Mouse (Mus musculus): ENCODE measurements around the gene Gjb5. TPM values are rescaled to one million over a fixed set of nuclear protein-coding genes. Genes with fewer than 3 reads are reported as not detected.

Gjb5 gene
- total and polyA plus RNA-seq, 3 experiments: not detected

DNA sequence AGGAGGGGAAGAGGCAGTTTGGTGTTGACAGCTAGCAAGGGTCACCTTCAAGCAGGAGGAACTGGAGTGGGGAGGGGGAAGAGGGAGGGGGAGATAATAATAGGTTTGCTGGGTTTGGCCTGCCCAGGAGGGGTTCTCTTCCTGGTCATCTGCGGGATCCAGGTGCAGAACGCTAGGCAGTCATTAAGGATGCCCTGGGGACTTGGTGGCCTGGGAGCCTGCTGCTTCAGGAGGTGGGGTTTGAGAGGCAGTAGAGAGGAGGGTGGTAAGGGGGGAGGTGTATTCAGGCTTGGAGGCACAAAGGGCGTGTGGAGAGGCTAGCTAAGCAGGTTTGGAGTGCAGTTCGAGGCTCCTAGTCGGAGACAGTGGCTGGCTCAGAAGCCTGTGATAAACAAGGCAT, 7.5 kb upstream of the Gjb5 start:
- Histone ChIP-seq H3K9ac (ENCODE audit: control insufficient read depth, low read depth, low read length, poor library complexity, severe bottlenecking) (no peak overlapping the region), H3K79me2 (ENCODE audit: control insufficient read depth, insufficient read depth, low read length, poor library complexity) (no peaks in the 10 kb centered on the region)

DNA sequence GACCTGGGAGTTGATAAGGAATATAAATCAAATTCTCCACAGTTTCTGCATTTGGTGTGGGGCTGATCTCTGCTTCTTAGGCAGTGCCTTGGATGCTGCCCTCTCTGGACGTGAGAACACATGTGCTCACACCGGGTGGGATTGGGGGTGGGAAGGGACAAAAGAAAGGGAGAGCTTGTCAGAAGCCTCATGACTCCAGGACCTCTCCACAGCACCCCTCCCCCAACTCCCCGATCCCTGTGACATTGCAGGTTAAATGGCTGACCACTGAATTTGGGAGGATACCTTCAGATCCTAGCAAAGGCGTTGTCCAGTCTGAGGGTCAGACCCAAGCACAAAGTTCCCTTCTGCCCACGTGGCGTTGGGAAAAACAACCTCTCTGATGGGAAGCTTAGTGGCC, 6.5 kb upstream of the Gjb5 start:
- Histone ChIP-seq H3K27me3 (ENCODE audit: control insufficient read depth in 1 of 2, insufficient read depth in 2 of 2, low read length in 2 of 2) (no peaks in the 10 kb centered on the region), H3K36me3 (ENCODE audit: control insufficient read depth in 1 of 2, insufficient read depth in 2 of 2, low read length in 2 of 2) (no peaks in the 10 kb centered on the region), H3K9me3 (replicated peaks; ENCODE audit: insufficient read depth, low read length) (no peaks in the 10 kb centered on the region), H3K9ac (ENCODE audit: control insufficient read depth, low read depth, low read length, poor library complexity, severe bottlenecking) (no peak overlapping the region), H3K4me1 (ENCODE audit: control insufficient read depth in 1 of 2, insufficient read depth in 2 of 2, low read length in 2 of 2) (no peaks in the 10 kb centered on the region), H3K4me3 (ENCODE audit: control insufficient read depth in 1 of 2, insufficient read depth in 1 of 2, low read depth in 2 of 2, low read length in 2 of 2) (no peak overlapping the region), H3K79me2 (ENCODE audit: control insufficient read depth, insufficient read depth, low read length, poor library complexity) (no peaks in the 10 kb centered on the region), H3K27ac (ENCODE audit: control insufficient read depth, low read depth, low read length) (no peak overlapping the region)
- no peak for TF ChIP-seq MYB (IDR thresholded peaks at IDR 0.05; ENCODE audit: low read depth, low read length)
- TF ChIP-seq MEF2A (IDR thresholded peaks at IDR 0.05; ENCODE audit: extremely low read depth, insufficient replicate concordance, low read depth, low read length, poor library complexity, severe bottlenecking): no peak
- TF ChIP-seq MYC (IDR thresholded peaks at IDR 0.05; ENCODE audit: low read depth, low read length): no peak
- no peak for DNase-seq (ENCODE audit: low read depth, low spot score)

More for the DNA sequence above, 7.5 kb upstream of the Gjb5 start:
- Histone ChIP-seq H3K9me3 (replicated peaks; ENCODE audit: insufficient read depth, low read length) (no peaks in the 10 kb centered on the region), H3K4me1 (ENCODE audit: control insufficient read depth in 1 of 2, insufficient read depth in 2 of 2, low read length in 2 of 2) (no peaks in the 10 kb centered on the region), H3K27ac (ENCODE audit: control insufficient read depth, low read depth, low read length) (no peak overlapping the region), H3K36me3 (ENCODE audit: control insufficient read depth in 1 of 2, insufficient read depth in 2 of 2, low read length in 2 of 2) (no peaks in the 10 kb centered on the region), H3K4me3 (ENCODE audit: control insufficient read depth in 1 of 2, insufficient read depth in 1 of 2, low read depth in 2 of 2, low read length in 2 of 2) (no peak overlapping the region), H3K27me3 (ENCODE audit: control insufficient read depth in 1 of 2, insufficient read depth in 2 of 2, low read length in 2 of 2) (no peaks in the 10 kb centered on the region)
- DNase-seq (ENCODE audit: low read depth, low spot score): no peak
- TF ChIP-seq ZNF384 (IDR thresholded peaks at IDR 0.05; ENCODE audit: low read depth, low read length): no peak
- no peak for TF ChIP-seq POLR2AphosphoS2 (IDR thresholded peaks at IDR 0.05; ENCODE audit: low read length)
- TF ChIP-seq SIN3A (IDR thresholded peaks at IDR 0.05; ENCODE audit: low read length): no peak
- no peak for TF ChIP-seq NELFE (IDR thresholded peaks at IDR 0.05; ENCODE audit: low read depth, low read length)
- TF ChIP-seq NRF1 (IDR thresholded peaks at IDR 0.05; ENCODE audit: insufficient read depth, low read depth, low read length, poor library complexity, severe bottlenecking): no peak
- no peak for TF ChIP-seq CTCF (IDR thresholded peaks at IDR 0.05 in 2 of 3, conservative IDR thresholded peaks at IDR 0.05 in 1 of 3; ENCODE audit: control insufficient read depth in 1 of 3, insufficient read depth in 1 of 3, low read depth in 2 of 3, low read length in 3 of 3, poor library complexity in 1 of 3, severe bottlenecking in 1 of 3)
- TF ChIP-seq MAZ (IDR thresholded peaks at IDR 0.05; ENCODE audit: low read depth, low read length): no peak
- TF ChIP-seq MYB (IDR thresholded peaks at IDR 0.05; ENCODE audit: low read depth, low read length): no peak
- TF ChIP-seq MXI1 (IDR thresholded peaks at IDR 0.05; ENCODE audit: low read depth, low read length): no peak
- no peak for TF ChIP-seq USF2 (IDR thresholded peaks at IDR 0.05; ENCODE audit: borderline replicate concordance in 1 of 2, insufficient read depth in 1 of 2, low read depth in 1 of 2, low read length in 2 of 2)
- no peak for TF ChIP-seq MAFK (IDR thresholded peaks at IDR 0.05; ENCODE audit: borderline replicate concordance, low read depth, low read length)
- TF ChIP-seq BHLHE40 (IDR thresholded peaks at IDR 0.05; ENCODE audit: borderline replicate concordance, low read depth, low read length): no peak

DNA sequence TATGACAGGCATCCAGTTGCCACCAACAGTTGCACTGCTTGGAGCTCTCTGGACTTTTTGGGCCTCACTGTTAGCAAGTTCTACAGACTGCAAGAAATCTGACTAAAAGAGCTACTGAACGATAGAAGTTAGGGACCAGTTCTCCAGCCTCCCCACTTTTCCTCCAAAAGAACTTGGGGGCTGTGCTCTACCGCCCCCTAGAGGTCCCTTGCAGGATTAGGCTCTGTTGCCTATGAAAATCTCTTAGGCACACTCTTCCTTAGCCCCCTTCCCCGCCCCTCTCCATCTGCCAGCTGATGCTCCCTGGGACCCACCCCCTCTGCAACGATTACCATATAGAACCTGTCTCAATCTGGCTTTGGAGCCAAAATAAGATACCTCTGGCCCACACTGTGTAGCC, 5.3 kb upstream of the Gjb5 start:
- no peaks in the 10 kb centered on the region for H3K27me3 ChIP-seq (ENCODE audit: control insufficient read depth in 1 of 2, insufficient read depth in 2 of 2, low read length in 2 of 2)
- no peak for DNase-seq (ENCODE audit: low read depth, low spot score)
- H3K4me3 ChIP-seq (ENCODE audit: control insufficient read depth in 1 of 2, insufficient read depth in 1 of 2, low read depth in 2 of 2, low read length in 2 of 2): no peak overlapping the region
- H3K79me2 ChIP-seq (ENCODE audit: control insufficient read depth, insufficient read depth, low read length, poor library complexity): no peaks in the 10 kb centered on the region
- no peaks in the 10 kb centered on the region for H3K9me3 ChIP-seq (replicated peaks; ENCODE audit: insufficient read depth, low read length)
- no peaks in the 10 kb centered on the region for H3K4me1 ChIP-seq (ENCODE audit: control insufficient read depth in 1 of 2, insufficient read depth in 2 of 2, low read length in 2 of 2)
- no peak overlapping the region for H3K9ac ChIP-seq (ENCODE audit: control insufficient read depth, low read depth, low read length, poor library complexity, severe bottlenecking)
- H3K27ac ChIP-seq (ENCODE audit: control insufficient read depth, low read depth, low read length): no peak overlapping the region
- H3K36me3 ChIP-seq (ENCODE audit: control insufficient read depth in 1 of 2, insufficient read depth in 2 of 2, low read length in 2 of 2): no peaks in the 10 kb centered on the region
- TF ChIP-seq HCFC1 (IDR thresholded peaks at IDR 0.05; ENCODE audit: low read depth, low read length) (no peak), MYB (IDR thresholded peaks at IDR 0.05; ENCODE audit: low read depth, low read length) (no peak), GABPA (IDR thresholded peaks at IDR 0.05; ENCODE audit: low read depth, low read length) (no peak), POLR2AphosphoS2 (IDR thresholded peaks at IDR 0.05; ENCODE audit: low read length) (no peak), CHD1 (IDR thresholded peaks at IDR 0.05; ENCODE audit: low read depth, low read length) (no peak), TCF12 (IDR thresholded peaks at IDR 0.05; ENCODE audit: low read depth, low read length) (no peak), MAFK (IDR thresholded peaks at IDR 0.05; ENCODE audit: borderline replicate concordance, low read depth, low read length) (no peak), JUND (IDR thresholded peaks at IDR 0.05; ENCODE audit: low read depth, low read length) (no peak), ETS1 (IDR thresholded peaks at IDR 0.05; ENCODE audit: low read depth, low read length) (no peak), RAD21 (IDR thresholded peaks at IDR 0.05; ENCODE audit: low read depth, low read length) (no peak), ZC3H11A (IDR thresholded peaks at IDR 0.05; ENCODE audit: low read depth, low read length) (no peak), UBTF (IDR thresholded peaks at IDR 0.05; ENCODE audit: borderline replicate concordance, insufficient read depth, low read depth, low read length) (no peak), MAZ (IDR thresholded peaks at IDR 0.05; ENCODE audit: low read depth, low read length) (no peak), MAX (IDR thresholded peaks at IDR 0.05; ENCODE audit: low read length) (no peak), NELFE (IDR thresholded peaks at IDR 0.05; ENCODE audit: low read depth, low read length) (no peak), POLR2A (IDR thresholded peaks at IDR 0.05; ENCODE audit: control insufficient read depth in 1 of 2, insufficient read depth in 1 of 2, low read depth in 1 of 2, low read length in 2 of 2, poor library complexity in 1 of 2) (no peak), E2F4 (IDR thresholded peaks at IDR 0.05; ENCODE audit: borderline replicate concordance, low read depth, low read length) (no peak)

Measured in MEL (cell line).